Mouse (Mus musculus): ENCODE measurements around the gene 2200002D01Rik. TPM values are rescaled to one million over a fixed set of nuclear protein-coding genes. Genes with fewer than 3 reads are reported as not detected.

The 2200002D01Rik gene
- polyA plus RNA-seq, 1 experiment from 2014 or later: 0.92 TPM

DNA sequence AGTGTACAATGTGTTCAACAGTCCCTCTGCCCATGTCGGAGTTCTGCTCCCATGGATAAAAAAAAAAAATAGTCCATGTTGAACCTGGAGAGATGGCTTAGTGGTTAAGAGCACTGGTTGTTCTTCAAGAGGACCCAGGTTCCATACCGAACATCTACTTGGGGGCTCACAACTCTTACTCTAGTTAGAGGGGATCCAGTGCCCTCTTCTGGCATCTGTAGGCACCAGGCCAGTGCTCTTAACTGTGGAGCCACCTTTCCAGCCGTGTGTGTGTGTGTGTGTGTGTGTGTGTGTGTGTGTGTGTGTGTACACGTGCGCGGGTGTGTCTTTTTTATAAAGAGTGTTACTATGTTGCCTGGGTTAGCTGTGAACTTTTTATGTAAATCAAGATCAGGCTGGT, 45.7 kb downstream of the 2200002D01Rik start:
- no peak overlapping the region for H3K4me3 ChIP-seq (replicated peaks)
- no peaks in the 10 kb centered on the region for H3K36me3 ChIP-seq
- H3K4me2 ChIP-seq (replicated peaks): no peak overlapping the region
- no peak overlapping the region for H3K9ac ChIP-seq (replicated peaks)
- ATAC-seq: no peak
- H3K4me1 ChIP-seq (replicated peaks): no peaks in the 10 kb centered on the region
- H3K27ac ChIP-seq: no peak overlapping the region
- no peaks in the 10 kb centered on the region for H3K9me3 ChIP-seq
- WGBS: 85% methylated on average over 5 of the region's 6 CpGs
- 0 out of 2 replicates have a peak, but pooled peaks cover 6% of the 10 kb centered on the region for H3K27me3 ChIP-seq

Other genes starting within 250 kb of the 2200002D01Rik start
- 8.5 and 9.0 TPM in 2 replicates for gene Ryr1, start 123.3 kb downstream of the 2200002D01Rik start, polyA plus RNA-seq (2015; fragmentation: Nextera tagmentation; extraction: Ambion mirVana)
- gene Rasgrp4, start 113.6 kb downstream of the 2200002D01Rik start, polyA plus RNA-seq (2015; fragmentation: Nextera tagmentation; extraction: Ambion mirVana): 0.40 and 0.50 TPM in 2 replicates
- gene Fam98c, start 92.2 kb downstream of the 2200002D01Rik start, polyA plus RNA-seq (2015; fragmentation: Nextera tagmentation; extraction: Ambion mirVana): 17.5 and 18.4 TPM in 2 replicates
- gene Ggn, start 78.3 kb downstream of the 2200002D01Rik start, polyA plus RNA-seq (2015; fragmentation: Nextera tagmentation; extraction: Ambion mirVana): 0.54 and 0.93 TPM in 2 replicates
- gene Spred3, start 78.1 kb downstream of the 2200002D01Rik start, polyA plus RNA-seq (2015; fragmentation: Nextera tagmentation; extraction: Ambion mirVana): 9.4 and 9.9 TPM in 2 replicates
- gene Psmd8, start 67.8 kb downstream of the 2200002D01Rik start, polyA plus RNA-seq (2015; fragmentation: Nextera tagmentation; extraction: Ambion mirVana): 314 and 315 TPM in 2 replicates
- gene Catsperg1, start 34.4 kb downstream of the 2200002D01Rik start, polyA plus RNA-seq (2015; fragmentation: Nextera tagmentation; extraction: Ambion mirVana): 2.0 and 3.3 TPM in 2 replicates
- 0.17 and 0.30 TPM in 2 replicates for gene Kcnk6, start 16.0 kb downstream of the 2200002D01Rik start, polyA plus RNA-seq (2015; fragmentation: Nextera tagmentation; extraction: Ambion mirVana)
- gene Yif1b, start 10.1 kb downstream of the 2200002D01Rik start, polyA plus RNA-seq (2015; fragmentation: Nextera tagmentation; extraction: Ambion mirVana): 77.0 and 80.8 TPM in 2 replicates
- gene Spint2, start 33.4 kb upstream of the 2200002D01Rik start, polyA plus RNA-seq (2015; fragmentation: Nextera tagmentation; extraction: Ambion mirVana): 26.1 and 28.7 TPM in 2 replicates
- 7.9 and 8.1 TPM in 2 replicates for gene Ppp1r14a, start 40.8 kb upstream of the 2200002D01Rik start, polyA plus RNA-seq (2015; fragmentation: Nextera tagmentation; extraction: Ambion mirVana)
- 201 and 213 TPM in 2 replicates for gene Dpf1, start 55.5 kb upstream of the 2200002D01Rik start, polyA plus RNA-seq (2015; fragmentation: Nextera tagmentation; extraction: Ambion mirVana)